Comparison of ENCODE assay signal across 8 mouse cellular contexts in the genomic region with DNA sequence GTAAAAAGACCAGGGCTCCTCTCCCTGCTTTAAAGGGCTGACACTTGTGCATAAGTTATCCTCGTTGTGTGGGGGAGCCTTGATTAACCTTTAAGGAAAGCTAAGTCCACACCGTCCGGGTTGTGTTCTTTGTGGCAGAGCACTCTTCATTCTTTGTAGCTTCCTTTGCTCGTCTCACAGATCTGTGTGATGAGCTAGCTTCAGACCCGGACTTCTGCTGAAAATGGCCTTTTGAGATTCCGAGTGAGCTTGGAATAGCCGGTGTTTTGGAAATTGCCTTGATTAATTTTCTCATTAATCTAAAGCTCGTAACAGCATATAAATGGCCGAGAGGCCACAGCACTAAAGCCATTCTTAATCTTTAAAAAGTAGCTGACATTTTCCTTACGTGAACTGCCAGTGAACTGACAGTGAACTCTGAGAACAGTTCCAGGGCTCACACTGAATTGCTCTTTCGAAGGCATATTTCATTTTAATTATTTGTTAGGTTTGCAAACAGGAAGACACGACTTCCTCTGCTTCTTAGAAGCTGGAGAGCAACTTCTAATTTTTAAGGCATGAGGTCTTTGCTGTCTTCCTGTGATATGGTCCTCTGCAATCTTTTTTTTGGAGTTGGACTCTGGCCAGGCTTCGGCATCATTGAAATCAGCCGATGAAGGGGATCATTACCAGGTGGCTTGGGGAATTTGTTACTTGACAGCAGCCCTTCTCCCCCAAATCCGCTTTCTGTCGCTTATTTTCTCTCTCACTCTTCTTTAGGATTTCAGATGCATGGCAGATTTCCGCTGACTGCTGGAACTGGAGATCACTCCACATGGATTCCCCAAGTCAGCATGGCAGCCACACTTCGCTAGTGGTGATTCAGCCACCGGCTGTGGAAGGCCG. TPM values are rescaled to one million over a fixed set of nuclear protein-coding genes. Genes with fewer than 3 reads are reported as not detected.
DNase-seq lines count a peak whose midpoint lies in the region; ATAC-seq and TF ChIP-seq lines count a peak whose summit lies in the region.

No protein-coding gene starts in this region.

- H3K79me2 ChIP-seq in myocyte (ENCODE audit: control insufficient read depth, insufficient read depth), result peaks cover 33% of the 10 kb centered on the region

- H3K9me3 ChIP-seq in megakaryocyte, embryonic 14.5 days, result no peaks in the 10 kb centered on the region
- no peaks in the 10 kb centered on the region for H3K9me3 ChIP-seq in heart, embryonic 15.5 days (replicated peaks)

- 51% methylated on average over 20 of the region's 20 CpGs for WGBS in heart, embryonic 15.5 days

- H3K36me3 ChIP-seq in megakaryocyte, embryonic 14.5 days (replicated peaks; ENCODE audit: low read length), result peaks cover 52% of the 10 kb centered on the region
- peaks cover 17% of the 10 kb centered on the region for H3K36me3 ChIP-seq in heart, embryonic 15.5 days
- peaks cover 16% of the 10 kb centered on the region for H3K36me3 ChIP-seq in myocyte (ENCODE audit: control insufficient read depth, insufficient read depth)

- no peak overlapping the region for H3ac ChIP-seq in myocyte (ENCODE audit: control insufficient read depth, insufficient read length)

- peak overlapping the region; percentile 83 for H3K27ac ChIP-seq in heart, embryonic 15.5 days

- no peak for TF ChIP-seq POLR2A in myocyte (IDR thresholded peaks at IDR 0.05; ENCODE audit: insufficient read length, low read depth)

- peak; percentile 69 for DNase-seq in kidney, postnatal 14 days
- no peak for DNase-seq in left cerebral cortex, adult 18-20 months (ENCODE audit: low spot score in 2 of 2)
- no peak for DNase-seq in right cerebral cortex, postnatal 25 days
- DNase-seq in thymus, adult 18-20 months, result no peak

- H3K27me3 ChIP-seq in megakaryocyte, embryonic 14.5 days (replicated peaks), result no peaks in the 10 kb centered on the region
- H3K27me3 ChIP-seq in heart, embryonic 15.5 days, result no peaks in the 10 kb centered on the region
- no peaks in the 10 kb centered on the region for H3K27me3 ChIP-seq in myocyte (ENCODE audit: control insufficient read depth, insufficient read depth, insufficient read length)

- H3K4me2 ChIP-seq in heart, embryonic 15.5 days, result peak overlapping the region; percentile 86
- peak overlapping the region; percentile 77 for H3K4me2 ChIP-seq in myocyte (ENCODE audit: low read depth)

- peak overlapping the region; percentile 99 for H3K4me3 ChIP-seq in megakaryocyte, embryonic 14.5 days (replicated peaks)
- peak overlapping the region; percentile 76 for H3K4me3 ChIP-seq in heart, embryonic 15.5 days
- peak overlapping the region; percentile 38 for H3K4me3 ChIP-seq in myocyte

- H3K9ac ChIP-seq in heart, embryonic 15.5 days, result peak overlapping the region; percentile 71; the same call in 1 of the 2 replicates

- ATAC-seq in megakaryocyte, adult 5-6 weeks (ENCODE audit: poor library complexity, severe bottlenecking), result no peak
- no peak for ATAC-seq in heart, embryonic 15.5 days (replicated peaks; ENCODE audit: insufficient number of reproducible peaks, insufficient read depth, low FRiP score, low read depth)

- peaks cover 50% of the 10 kb centered on the region for H3K4me1 ChIP-seq in megakaryocyte, embryonic 14.5 days
- H3K4me1 ChIP-seq in heart, embryonic 15.5 days (replicated peaks), result peaks cover 29% of the 10 kb centered on the region

TF ChIP-seq in myocyte, 11 proteins besides CTCF, POLR2A, EP300 and RAD21:
- TF ChIP-seq TCF3 (IDR thresholded peaks at IDR 0.05; ENCODE audit: insufficient read length, low read depth) (no peak), CEBPB (IDR thresholded peaks at IDR 0.05; ENCODE audit: insufficient read depth, poor library complexity, severe bottlenecking) (no peak), REST (IDR thresholded peaks at IDR 0.05; ENCODE audit: insufficient read depth, insufficient read length) (no peak), USF1 (IDR thresholded peaks at IDR 0.05; ENCODE audit: low read depth) (no peak), E2F4 (IDR thresholded peaks at IDR 0.05; ENCODE audit: insufficient read depth) (no peak), MAX (IDR thresholded peaks at IDR 0.05; ENCODE audit: low read depth) (no peak), POLR2AphosphoS2 (IDR thresholded peaks at IDR 0.05; ENCODE audit: insufficient read length, low read depth) (no peak), MYOD1 (IDR thresholded peaks at IDR 0.05; ENCODE audit: control insufficient read depth in 1 of 3, insufficient read length in 2 of 3, low read depth in 2 of 3) (no peak), TCF12 (IDR thresholded peaks at IDR 0.05; ENCODE audit: insufficient read depth, poor library complexity, severe bottlenecking) (no peak), MYOG (IDR thresholded peaks at IDR 0.05; ENCODE audit: control insufficient read depth in 1 of 3, insufficient read depth in 1 of 3, insufficient read length in 2 of 3, low read depth in 2 of 3) (no peak), SRF (IDR thresholded peaks at IDR 0.05; ENCODE audit: control insufficient read depth, insufficient read length, low read depth) (no peak)
TF ChIP-seq in myocyte: peak in this region for 0.

RNA-seq across cellular contexts. Expression of a gene that starts 2.3 kb away (rescaled TPM):
- 7.7 and 11.5 TPM in 2 replicates for polyA plus RNA-seq in megakaryocyte, embryonic 14.5 days (2012; ENCODE audit: insufficient read depth, low replicate concordance)
- total RNA-seq in megakaryocyte, adult 5-6 weeks (2015), result 0.50 and 1.2 TPM in 2 replicates
- 0.16 TPM in 1 of 2 replicates, not detected in the other for total RNA-seq in megakaryocyte, adult 5-6 weeks (2017)
- 7.2 and 9.1 TPM in 2 replicates for polyA plus RNA-seq in heart, embryonic 15.5 days (2015; fragmentation: Nextera tagmentation; extraction: Ambion mirVana)
- 20.6 TPM for polyA plus RNA-seq in myocyte (2012; fragmentation: generic; extraction: Trizol)
- 1 to 10 TPM; 8.2 to 9.6 TPM for total RNA-seq in left cerebral cortex, adult 18-20 months (2021)

Comparison
In these comparisons a context has a peak if more than half of its experiments do, and no peak if none do; other contexts are left out.
1. H3K4me3 ChIP-seq: peak in every context shown above with its lines; median percentile 99 in megakaryocyte, embryonic 14.5 days; 76 in heart, embryonic 15.5 days; 38 in myocyte.